Mouse (Mus musculus) lung, embryonic 14.5 days (tissue): ENCODE results near the gene Sv2c. TPM values are rescaled to one million over a fixed set of nuclear protein-coding genes. Genes with fewer than 3 reads are reported as not detected.

Source experiments
- ATAC-seq: fragments of 200-750 bp; cut with Nextera tagmentation; 2 replicates; pipeline ENCODE4 v1.8.0; 2017; ENCODE audit warnings: mild to moderate bottlenecking, moderate TSS enrichment, moderate library complexity; ENCODE audit not compliant: insufficient read depth
- DNase-seq: peaks from one replicate; pipeline ENCODE4 v3.0.0-alpha.2; 2015
- H3K27ac ChIP-seq: fragments of 300-500 bp; sonication (generic); 2 replicates; pipeline ENCODE4 v1.5.1; 2014; ENCODE audit warnings: low read depth, mild to moderate bottlenecking, moderate library complexity
- H3K27me3 ChIP-seq: fragments of 300-500 bp; sonication (generic); 2 replicates; pipeline ENCODE4 v1.6.1; 2014; ENCODE audit warnings: low read length, control low read depth; ENCODE audit not compliant: insufficient read depth
- H3K36me3 ChIP-seq: fragments of 300-500 bp; sonication (generic); 2 replicates; pipeline ENCODE4 v1.6.1; 2014; ENCODE audit warnings: control low read depth; ENCODE audit not compliant: insufficient read depth
- H3K4me1 ChIP-seq: fragments of 300-500 bp; sonication (generic); 2 replicates; pipeline ENCODE4 v1.6.1; 2014; ENCODE audit warnings: antibody characterized with exemption, control low read depth; ENCODE audit not compliant: insufficient read depth
- H3K4me2 ChIP-seq: fragments of 300-500 bp; sonication (generic); 2 replicates; pipeline ENCODE4 v1.6.1; 2014; ENCODE audit warnings: mild to moderate bottlenecking
- H3K4me3 ChIP-seq: fragments of 300-500 bp; sonication (generic); 2 replicates; pipeline ENCODE4 v1.5.1; 2014; ENCODE audit warnings: low read depth, low read length
- H3K9ac ChIP-seq: fragments of 300-500 bp; sonication (generic); 2 replicates; pipeline ENCODE4 v1.6.1; 2014
- H3K9me3 ChIP-seq: fragments of 300-500 bp; sonication (generic); 2 replicates; pipeline ENCODE4 v1.6.1; 2016; ENCODE audit warnings: low read depth, low read length, control low read depth
- CTCF ChIP-seq: IDR thresholded peaks from 2 replicates; pipeline ENCODE4 v1.5.1; 2016; ENCODE audit warnings: antibody characterized with exemption, low read depth
- WGBS: fragments of 180-500 bp; shearing (Covaris S2); extraction: QIAGEN DNeasy Blood & Tissue Kit; methylation state at CpG from one replicate; pipeline ENCODE4 v1.1.7; 2014; 5-methylcytosine and 5-hydroxymethylcytosine counted together
- polyA plus RNA-seq: library from polyadenylated mRNA; unstranded; fragments of >200 nt; fragmentation: Nextera tagmentation; extraction: Ambion mirVana; gene quantifications from 2 replicates; pipeline ENCODE4 v1.2.1, GENCODE M21; 2014

The Sv2c gene
- polyA plus RNA-seq, 1 experiment from 2014 or later, result 0.63 TPM

DNA sequence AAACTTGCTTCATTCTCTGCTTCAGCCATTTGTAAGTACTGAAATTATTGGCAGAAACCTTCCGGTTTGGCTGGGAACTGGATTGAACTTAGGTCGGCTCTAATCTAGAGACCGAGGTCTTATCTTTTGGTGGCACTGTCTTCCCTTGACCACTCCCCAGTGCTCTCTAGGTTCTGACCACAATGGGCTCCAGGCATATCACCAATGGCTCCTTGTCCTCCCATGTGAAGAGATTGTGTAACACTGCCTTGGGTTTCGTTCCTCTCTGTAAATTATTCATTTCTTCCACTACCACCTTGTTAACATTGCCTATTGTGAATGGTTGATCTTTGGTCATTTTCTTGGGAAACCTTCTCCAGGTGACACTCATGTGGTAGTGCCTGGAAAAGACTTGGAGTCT, 184.0 kb downstream of the Sv2c start:
- no peak for DNase-seq
- 85% methylated on average over 4 of the region's 4 CpGs for WGBS
- Histone ChIP-seq H3K36me3 (no peaks in the 10 kb centered on the region), H3K9ac (no peak overlapping the region), H3K4me3 (no peak overlapping the region), H3K27ac (no peak overlapping the region), H3K4me1 (no peaks in the 10 kb centered on the region), H3K4me2 (no peak overlapping the region), H3K9me3 (no peaks in the 10 kb centered on the region), H3K27me3 (no peaks in the 10 kb centered on the region)
- no peak for ATAC-seq
- TF ChIP-seq CTCF, result no peak

DNA sequence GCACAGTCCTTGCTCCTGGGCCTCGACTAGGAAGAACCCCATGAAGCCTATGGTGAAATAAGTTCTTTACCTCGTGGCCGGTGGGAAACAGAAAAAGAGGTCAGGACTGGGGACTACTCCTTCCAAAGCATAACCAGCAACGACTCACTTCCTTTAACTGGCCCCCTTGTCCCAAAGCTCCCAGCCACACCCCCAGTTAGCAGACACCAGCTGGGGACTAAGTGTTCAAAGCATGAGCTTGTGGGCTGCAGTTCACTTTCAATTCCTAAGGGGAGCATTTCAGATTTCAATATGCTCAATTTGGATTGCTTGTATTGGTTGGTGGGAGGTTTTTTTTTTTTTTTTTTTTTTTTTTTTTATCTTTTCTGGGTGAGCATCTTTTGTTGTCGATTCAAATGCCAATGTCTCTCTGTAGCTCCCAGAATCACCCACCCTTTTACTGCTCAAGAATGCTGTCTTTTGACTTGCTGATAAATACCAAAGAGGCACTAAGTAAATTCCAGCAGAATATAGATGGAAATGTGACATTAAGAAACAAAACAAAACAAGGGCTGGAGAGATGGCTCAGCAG, 186.4 kb downstream of the Sv2c start:
- Histone ChIP-seq H3K9me3 (no peaks in the 10 kb centered on the region), H3K4me3 (no peak overlapping the region), H3K27ac (no peak overlapping the region), H3K36me3 (no peaks in the 10 kb centered on the region), H3K4me1 (no peaks in the 10 kb centered on the region), H3K4me2 (no peak overlapping the region), H3K9ac (no peak overlapping the region), H3K27me3 (no peaks in the 10 kb centered on the region)
- ATAC-seq (no peak), DNase-seq (no peak)
- whole genome bisulfite sequencing, result 64% methylated on average over 5 of the region's 5 CpGs
- TF ChIP-seq CTCF, result no peak

DNA sequence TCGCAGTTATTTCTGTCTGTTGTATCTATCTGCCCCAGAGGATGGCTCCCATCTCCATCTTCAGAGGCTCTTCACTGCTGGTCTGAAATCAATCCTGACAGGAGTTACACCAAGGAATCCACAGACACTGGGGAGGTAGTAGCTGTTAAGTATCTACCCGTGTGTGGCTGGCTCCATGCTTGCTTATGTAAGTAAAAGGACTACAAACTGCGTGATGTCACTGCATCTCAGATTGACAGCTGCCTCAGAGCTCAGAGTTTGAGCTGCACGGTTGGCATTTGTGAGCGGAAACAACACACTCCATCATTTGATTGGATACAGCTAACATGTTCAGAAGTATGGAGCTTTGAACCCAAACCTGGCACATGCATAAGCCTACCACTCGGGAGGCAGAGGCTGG, 187.8 kb downstream of the Sv2c start:
- Histone ChIP-seq H3K27me3 (no peaks in the 10 kb centered on the region), H3K36me3 (no peaks in the 10 kb centered on the region), H3K9me3 (no peaks in the 10 kb centered on the region), H3K4me1 (no peaks in the 10 kb centered on the region), H3K4me3 (no peak overlapping the region), H3K27ac (no peak overlapping the region), H3K9ac (no peak overlapping the region), H3K4me2 (no peak overlapping the region)
- ATAC-seq, result no peak
- TF ChIP-seq CTCF, result no peak
- 80% methylated on average over 6 of the region's 6 CpGs for WGBS
- no peak for DNase-seq

DNA sequence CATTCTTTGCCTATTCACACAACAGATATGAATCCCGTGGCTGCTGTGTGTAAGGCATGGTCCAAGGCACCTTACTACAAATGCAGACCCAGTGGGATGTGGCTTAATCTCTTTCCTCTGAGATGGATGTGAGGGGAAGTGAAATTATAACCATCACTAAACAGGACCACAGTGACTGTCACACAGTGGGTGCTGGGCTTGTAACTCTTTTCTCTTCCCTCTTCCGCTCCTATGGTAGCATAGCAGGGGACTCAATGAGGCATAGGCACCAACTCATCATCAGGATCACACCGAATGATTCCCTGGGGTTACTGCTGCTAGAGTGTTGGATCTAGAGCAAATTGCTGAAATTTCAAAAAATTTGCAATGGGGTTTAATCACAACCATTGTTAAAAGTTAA, 188.5 kb downstream of the Sv2c start:
- Histone ChIP-seq H3K4me1 (no peaks in the 10 kb centered on the region), H3K9ac (no peak overlapping the region), H3K27ac (no peak overlapping the region), H3K27me3 (no peaks in the 10 kb centered on the region), H3K9me3 (no peaks in the 10 kb centered on the region), H3K4me3 (no peak overlapping the region), H3K4me2 (no peak overlapping the region), H3K36me3 (no peaks in the 10 kb centered on the region)
- WGBS, result 89% methylated on average over 3 of the region's 3 CpGs
- DNase-seq, result no peak
- no peak for TF ChIP-seq CTCF
- no peak for ATAC-seq

DNA sequence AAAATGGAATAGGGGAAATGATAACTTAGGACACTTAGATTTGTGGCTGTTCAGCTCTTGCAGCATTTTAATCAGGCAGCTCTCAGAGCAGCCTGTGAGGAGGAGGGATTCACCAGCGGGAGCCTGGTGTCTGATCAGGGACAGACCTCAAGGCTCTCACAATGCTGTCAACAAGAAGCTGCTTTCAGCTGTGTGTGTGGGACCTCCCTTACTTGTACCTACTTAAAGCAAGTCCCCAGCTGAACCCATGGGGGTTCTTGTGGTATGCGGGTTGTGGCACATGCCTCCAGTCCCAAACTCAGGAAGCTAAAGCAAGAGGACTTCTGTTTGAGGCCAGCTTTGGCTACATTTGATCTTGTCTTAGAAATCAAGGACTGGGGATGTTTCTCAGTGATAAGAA, 189.8 kb downstream of the Sv2c start:
- H3K27me3 ChIP-seq, result no peaks in the 10 kb centered on the region
- DNase-seq (no peak), ATAC-seq (no peak)
- 67% methylated on average over 2 of the region's 2 CpGs for WGBS
- H3K4me2 ChIP-seq, result no peak overlapping the region
- H3K36me3 ChIP-seq, result no peaks in the 10 kb centered on the region
- H3K4me1 ChIP-seq, result no peaks in the 10 kb centered on the region
- TF ChIP-seq CTCF, result no peak
- no peak overlapping the region for H3K27ac ChIP-seq
- H3K9me3 ChIP-seq, result no peaks in the 10 kb centered on the region
- H3K9ac ChIP-seq, result no peak overlapping the region
- H3K4me3 ChIP-seq, result no peak overlapping the region

DNA sequence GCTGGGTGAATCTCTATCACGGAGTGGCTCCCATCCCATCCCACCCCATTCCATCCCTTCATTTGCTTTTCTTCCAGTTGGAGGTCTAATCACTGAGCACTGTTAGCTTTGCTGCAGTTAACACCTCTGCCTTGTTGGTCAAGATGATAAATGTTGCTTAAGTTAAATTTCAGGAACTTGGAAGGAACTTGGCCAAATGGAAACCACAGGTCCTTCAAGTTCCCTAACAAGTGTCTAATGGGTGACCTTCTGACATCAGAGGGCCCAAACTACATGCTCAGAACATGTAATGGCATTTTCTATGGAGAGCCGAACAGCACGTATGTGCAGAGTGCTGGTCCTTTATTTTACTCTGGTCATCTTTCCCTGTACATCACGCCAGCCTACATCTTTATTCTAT, 190.5 kb downstream of the Sv2c start:
- no peak overlapping the region for H3K4me2 ChIP-seq
- H3K9ac ChIP-seq, result no peak overlapping the region
- no peak for ATAC-seq
- WGBS, result 86% methylated on average over 4 of the region's 4 CpGs
- no peaks in the 10 kb centered on the region for H3K4me1 ChIP-seq
- no peak for DNase-seq
- no peak overlapping the region for H3K4me3 ChIP-seq
- TF ChIP-seq CTCF, result no peak
- no peaks in the 10 kb centered on the region for H3K27me3 ChIP-seq
- no peaks in the 10 kb centered on the region for H3K9me3 ChIP-seq
- no peaks in the 10 kb centered on the region for H3K36me3 ChIP-seq
- no peak overlapping the region for H3K27ac ChIP-seq

DNA sequence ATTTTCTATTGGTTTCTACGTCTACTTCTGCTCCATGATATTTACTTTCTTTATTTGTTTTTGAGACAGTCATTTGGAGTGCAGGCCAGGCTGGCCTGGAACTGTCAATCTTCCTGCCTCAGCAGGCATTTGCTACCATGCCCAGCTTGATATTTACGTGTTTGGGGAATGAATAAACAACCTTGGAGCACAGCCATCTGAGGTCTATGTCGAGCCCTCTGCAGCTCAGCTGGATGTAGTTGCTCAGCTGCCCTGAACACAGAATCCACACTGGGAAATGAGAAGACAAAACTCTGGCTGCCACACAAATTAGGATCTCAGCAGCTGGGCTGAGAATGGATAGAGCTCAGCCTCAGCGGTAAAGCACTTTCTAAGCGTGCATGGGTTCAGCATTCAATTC, 191.6 kb downstream of the Sv2c start:
- Histone ChIP-seq H3K4me1 (no peaks in the 10 kb centered on the region), H3K9me3 (no peaks in the 10 kb centered on the region), H3K4me3 (no peak overlapping the region), H3K9ac (no peak overlapping the region), H3K27me3 (no peaks in the 10 kb centered on the region), H3K27ac (no peak overlapping the region), H3K4me2 (no peak overlapping the region), H3K36me3 (no peaks in the 10 kb centered on the region)
- no peak for TF ChIP-seq CTCF
- no peak for ATAC-seq
- no peak for DNase-seq
- 43% methylated on average over 5 of the region's 5 CpGs for WGBS

DNA sequence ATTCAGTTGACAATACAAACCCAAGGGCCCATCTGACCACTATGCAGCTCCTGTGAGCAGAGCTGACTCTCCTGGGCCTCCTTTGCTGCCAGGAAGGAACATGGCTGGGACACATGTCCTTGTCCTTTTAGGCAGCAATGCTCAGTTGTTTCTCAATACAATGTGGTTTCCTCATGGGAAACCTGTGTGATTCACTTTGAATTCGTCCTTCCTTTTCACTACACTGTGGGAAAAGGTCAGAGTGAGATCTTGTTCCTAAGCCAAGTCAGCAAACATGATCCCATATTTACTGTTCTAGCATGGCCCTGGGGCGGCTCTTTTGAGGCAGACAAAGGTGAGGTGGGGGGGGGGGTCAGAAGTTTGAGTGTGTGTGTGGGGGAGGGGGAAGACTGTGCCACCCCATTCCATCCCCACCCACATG, 208.2 kb downstream of the Sv2c start:
- H3K4me1 ChIP-seq, result no peaks in the 10 kb centered on the region
- DNase-seq (no peak), ATAC-seq (no peak)
- no peak for TF ChIP-seq CTCF
- H3K4me3 ChIP-seq, result no peak overlapping the region
- no peak overlapping the region for H3K9ac ChIP-seq
- no peaks in the 10 kb centered on the region for H3K27me3 ChIP-seq
- 61% methylated on average over 2 of the region's 2 CpGs for WGBS
- H3K36me3 ChIP-seq, result no peaks in the 10 kb centered on the region
- no peak overlapping the region for H3K27ac ChIP-seq
- H3K4me2 ChIP-seq, result no peak overlapping the region
- H3K9me3 ChIP-seq, result no peaks in the 10 kb centered on the region
